Mouse (Mus musculus) embryonic facial prominence, embryonic 11.5 days (tissue): Measurements from ENCODE around the gene Urgcp. TPM values are rescaled to one million over a fixed set of nuclear protein-coding genes. Genes with fewer than 3 reads are reported as not detected.
A peak's percentile ranks its signal among the peaks of the same experiment; 100 is the strongest.

ENCODE experiments used
- ATAC-seq: fragments of 200-750 bp; cut with Nextera tagmentation; replicated peaks from 2 replicates; pipeline ENCODE4 v1.8.0; 2017; ENCODE audit warnings: low read depth; ENCODE audit not compliant: insufficient number of reproducible peaks, low FRiP score, low TSS enrichment
- DNase-seq: peaks from one replicate; pipeline ENCODE4 v3.0.0-alpha.2; 2015; ENCODE audit warnings: low spot score
- H3K27ac ChIP-seq: fragments of 300-500 bp; sonication (generic); replicated peaks from 2 replicates; pipeline ENCODE4 v1.5.1; 2014; ENCODE audit warnings: mild to moderate bottlenecking, low read depth, low read length, control low read depth
- H3K27me3 ChIP-seq: fragments of 300-500 bp; sonication (generic); 2 replicates; pipeline ENCODE4 v1.6.1; 2014; ENCODE audit warnings: mild to moderate bottlenecking, low read length, moderate library complexity, mixed read lengths; ENCODE audit not compliant: control insufficient read depth, insufficient read depth
- H3K36me3 ChIP-seq: fragments of 300-500 bp; sonication (generic); replicated peaks from 2 replicates; pipeline ENCODE4 v1.6.1; 2014; ENCODE audit warnings: low read depth, mild to moderate bottlenecking, low read length, moderate library complexity, mixed read lengths; ENCODE audit not compliant: control insufficient read depth, insufficient read depth
- H3K4me1 ChIP-seq: fragments of 300-500 bp; sonication (generic); 2 replicates; pipeline ENCODE4 v1.6.1; 2014; ENCODE audit warnings: low read length, mixed read lengths; ENCODE audit not compliant: control insufficient read depth, insufficient read depth
- H3K4me2 ChIP-seq: fragments of 300-500 bp; sonication (generic); 2 replicates; pipeline ENCODE4 v1.6.1; 2014; ENCODE audit warnings: low read depth, mild to moderate bottlenecking, control low read depth, low read length, moderate library complexity
- H3K4me3 ChIP-seq: fragments of 300-500 bp; sonication (generic); 2 replicates; pipeline ENCODE4 v1.5.1; 2014; ENCODE audit warnings: low read depth, low read length, control low read depth
- H3K9ac ChIP-seq: fragments of 300-500 bp; sonication (generic); replicated peaks from 2 replicates; pipeline ENCODE4 v1.6.1; 2014; ENCODE audit warnings: mild to moderate bottlenecking, control low read depth, low read length
- H3K9me3 ChIP-seq: fragments of 300-500 bp; sonication (generic); replicated peaks from 2 replicates; pipeline ENCODE4 v1.6.1; 2016; ENCODE audit warnings: mild to moderate bottlenecking, low read length, inconsistent platforms, mixed read lengths; ENCODE audit not compliant: control insufficient read depth
- WGBS: fragments of 180-500 bp; shearing (Covaris S2); extraction: QIAGEN DNeasy Blood & Tissue Kit; methylation state at CpG from one replicate; pipeline ENCODE4 v1.1.7; 2014; 5-methylcytosine and 5-hydroxymethylcytosine counted together
- polyA plus RNA-seq: library from polyadenylated mRNA; unstranded; fragments of >200 nt; fragmentation: Nextera tagmentation; extraction: Ambion mirVana; gene quantifications from 2 replicates; pipeline ENCODE4 v1.2.1, GENCODE M21; 2014

Urgcp gene
- polyA plus RNA-seq, 1 experiment from 2014 or later: 9.4 TPM

DNA sequence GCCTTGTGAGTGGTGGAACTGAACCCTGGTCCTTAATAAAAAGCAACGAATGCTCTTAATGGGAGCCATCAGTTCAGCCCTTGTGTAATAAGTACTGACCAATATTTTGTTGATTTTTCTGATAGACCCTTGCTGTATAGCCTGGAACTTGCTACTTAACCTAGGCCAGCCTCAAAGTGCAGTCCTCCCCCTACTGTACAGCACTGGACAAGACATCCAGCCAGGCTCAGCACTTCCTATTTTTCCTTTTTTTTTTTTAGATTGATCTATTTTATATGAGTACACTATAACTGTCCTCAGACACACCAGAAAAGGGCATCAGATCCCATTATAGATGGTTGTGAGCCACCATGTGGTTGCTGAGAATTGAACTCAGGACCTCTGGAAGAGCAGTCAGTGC is 58.8 kb downstream of the Urgcp start:
- no peak for ATAC-seq
- no peak overlapping the region for H3K4me3 ChIP-seq
- no peaks in the 10 kb centered on the region for H3K9me3 ChIP-seq
- DNase-seq: no peak
- no peak overlapping the region for H3K9ac ChIP-seq
- no peak overlapping the region for H3K27ac ChIP-seq
- no peaks in the 10 kb centered on the region; the same call in none of the 2 replicates for H3K36me3 ChIP-seq
- 93% methylated on average over 1 of the region's 1 CpGs for WGBS
- H3K4me2 ChIP-seq: no peak overlapping the region
- no peaks in the 10 kb centered on the region for H3K4me1 ChIP-seq
- H3K27me3 ChIP-seq: no peaks in the 10 kb centered on the region

DNA sequence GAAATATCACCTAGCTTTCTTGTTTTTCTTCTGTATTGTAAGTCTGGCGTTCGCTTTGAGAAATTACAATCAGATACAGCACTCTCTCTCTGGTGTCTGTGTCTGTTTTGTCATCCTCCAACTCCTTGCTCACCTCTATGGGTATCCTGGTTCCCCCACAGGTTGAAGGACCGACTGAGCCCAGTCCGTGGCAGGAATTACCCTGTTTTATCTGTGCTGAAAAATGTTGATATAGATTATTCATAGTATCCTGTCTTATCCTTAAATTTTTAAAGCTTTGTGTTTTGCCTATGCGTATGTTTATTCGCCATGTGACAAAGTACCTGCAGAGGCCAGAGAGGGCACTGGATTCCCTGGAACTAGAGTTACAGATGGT is 59.2 kb downstream of the Urgcp start:
- DNase-seq: no peak
- Histone ChIP-seq H3K27me3 (no peaks in the 10 kb centered on the region), H3K4me2 (no peak overlapping the region), H3K36me3 (no peaks in the 10 kb centered on the region; the same call in none of the 2 replicates), H3K4me3 (no peak overlapping the region), H3K27ac (no peak overlapping the region), H3K4me1 (no peaks in the 10 kb centered on the region), H3K9ac (no peak overlapping the region), H3K9me3 (no peaks in the 10 kb centered on the region)
- 90% methylated on average over 6 of the region's 6 CpGs for WGBS
- no peak for ATAC-seq

DNA sequence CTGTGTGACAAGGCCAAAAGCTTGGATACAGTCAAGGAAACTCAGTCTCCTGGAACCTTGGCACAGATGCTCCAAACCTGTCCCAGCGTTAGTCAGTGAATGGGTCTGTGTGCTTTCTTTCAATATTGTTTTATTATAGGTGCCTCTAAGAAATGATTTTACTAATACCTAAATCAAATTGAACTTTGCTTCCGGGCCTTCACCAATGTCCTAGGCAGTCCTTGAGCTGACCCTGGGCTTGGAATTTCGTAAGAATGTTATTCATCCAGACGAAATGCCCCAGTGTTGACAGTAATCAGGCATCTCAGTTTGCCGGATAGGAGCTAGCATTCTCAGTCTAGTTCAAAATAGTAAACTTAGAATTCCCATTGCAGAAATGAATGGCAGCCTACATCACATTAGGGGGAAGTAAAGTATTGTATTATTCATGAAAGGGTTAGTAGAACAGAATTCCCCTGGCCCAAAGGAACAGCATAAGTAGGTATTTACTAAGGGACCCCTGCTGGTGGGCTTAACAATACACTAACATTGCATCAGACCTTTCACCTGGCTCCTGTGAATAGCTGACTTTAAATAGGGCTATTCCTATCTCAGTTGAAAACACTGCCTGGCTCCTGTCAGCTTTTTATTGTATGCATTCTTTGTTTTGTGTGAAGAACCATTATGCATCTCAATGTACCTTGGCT is 59.8 kb downstream of the Urgcp start:
- Histone ChIP-seq H3K27ac (no peak overlapping the region), H3K9me3 (no peaks in the 10 kb centered on the region), H3K4me1 (no peaks in the 10 kb centered on the region), H3K27me3 (no peaks in the 10 kb centered on the region), H3K4me3 (no peak overlapping the region), H3K9ac (no peak overlapping the region), H3K36me3 (no peaks in the 10 kb centered on the region; the same call in none of the 2 replicates), H3K4me2 (no peak overlapping the region)
- ATAC-seq (no peak), DNase-seq (no peak)
- 85% methylated on average over 5 of the region's 5 CpGs for WGBS

DNA sequence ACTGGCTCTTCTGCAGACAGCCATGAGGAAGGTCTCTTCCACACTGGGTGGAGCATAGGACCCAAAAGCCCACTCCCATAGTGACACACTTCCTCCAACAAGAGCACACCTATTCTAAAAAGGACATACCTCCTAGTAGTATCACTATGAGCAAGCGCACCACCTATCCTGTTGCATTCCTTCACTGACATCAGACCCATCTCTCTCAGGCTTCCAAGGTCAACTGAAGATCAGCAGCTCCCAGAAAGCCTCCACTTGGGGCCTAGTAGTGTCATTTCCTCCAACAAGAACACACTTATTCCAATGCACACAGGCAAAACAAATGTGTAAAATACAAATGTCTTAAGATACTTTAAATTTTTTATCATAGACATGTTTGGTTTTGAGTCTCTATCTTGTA is 60.4 kb downstream of the Urgcp start:
- Histone ChIP-seq H3K4me2 (no peak overlapping the region), H3K4me1 (no peaks in the 10 kb centered on the region), H3K4me3 (no peak overlapping the region), H3K27ac (no peak overlapping the region), H3K9ac (no peak overlapping the region), H3K9me3 (no peaks in the 10 kb centered on the region), H3K27me3 (no peaks in the 10 kb centered on the region), H3K36me3 (no peaks in the 10 kb centered on the region; the same call in none of the 2 replicates)
- no peak for ATAC-seq
- WGBS: 96% methylated on average over 1 of the region's 1 CpGs
- no peak for DNase-seq

DNA sequence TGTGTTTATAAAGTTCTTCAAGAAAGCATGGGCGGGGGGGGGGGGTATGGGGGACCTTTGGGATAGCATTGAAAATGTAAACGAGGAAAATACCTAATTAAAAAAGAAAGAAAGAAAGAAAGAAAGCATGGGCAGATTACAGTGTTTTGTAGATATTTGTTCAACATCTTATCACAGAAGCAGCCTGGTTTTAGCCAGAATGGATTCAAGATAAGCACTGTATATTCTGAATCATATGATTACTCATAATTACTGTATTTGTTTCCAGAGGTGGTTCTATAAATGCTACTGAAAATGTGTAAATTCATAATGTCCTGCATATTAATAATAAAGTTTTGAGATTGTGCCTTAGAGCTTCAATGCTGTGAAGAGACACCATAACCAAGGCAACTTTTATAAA is 60.9 kb downstream of the Urgcp start:
- H3K27ac ChIP-seq: no peak overlapping the region
- H3K9ac ChIP-seq: no peak overlapping the region
- WGBS: 87% methylated on average over 2 of the region's 2 CpGs
- H3K9me3 ChIP-seq: no peaks in the 10 kb centered on the region
- ATAC-seq (no peak), DNase-seq (no peak)
- no peak overlapping the region for H3K4me3 ChIP-seq
- no peak overlapping the region for H3K4me2 ChIP-seq
- no peaks in the 10 kb centered on the region for H3K27me3 ChIP-seq
- no peaks in the 10 kb centered on the region; the same call in none of the 2 replicates for H3K36me3 ChIP-seq
- H3K4me1 ChIP-seq: no peaks in the 10 kb centered on the region

DNA sequence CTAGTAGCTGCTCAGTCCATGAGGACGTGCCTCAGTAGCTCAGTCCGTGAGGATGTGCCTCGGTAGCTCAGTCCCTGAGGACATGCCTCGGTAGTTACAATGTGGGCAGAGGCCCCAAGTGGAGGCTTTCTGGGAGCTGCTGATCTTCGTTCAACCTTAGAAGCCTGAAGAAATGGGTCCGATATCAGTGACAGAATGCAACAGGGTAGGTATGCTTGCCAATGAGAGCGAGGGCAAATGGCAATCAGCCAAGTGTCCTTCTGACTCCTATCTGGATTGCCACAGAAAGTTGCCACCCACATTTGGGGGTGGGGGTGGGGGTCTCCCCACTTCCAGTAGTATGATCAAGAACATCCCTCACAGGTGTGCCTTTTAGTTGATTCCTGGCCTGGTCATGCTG is 61.4 kb downstream of the Urgcp start:
- H3K27me3 ChIP-seq: no peaks in the 10 kb centered on the region
- H3K4me2 ChIP-seq: no peak overlapping the region
- 93% methylated on average over 7 of the region's 7 CpGs for WGBS
- H3K9me3 ChIP-seq: no peaks in the 10 kb centered on the region
- no peak for ATAC-seq
- no peak overlapping the region for H3K9ac ChIP-seq
- DNase-seq: no peak
- H3K4me3 ChIP-seq: no peak overlapping the region
- H3K36me3 ChIP-seq: no peaks in the 10 kb centered on the region; the same call in none of the 2 replicates
- H3K27ac ChIP-seq: no peak overlapping the region
- H3K4me1 ChIP-seq: no peaks in the 10 kb centered on the region

DNA sequence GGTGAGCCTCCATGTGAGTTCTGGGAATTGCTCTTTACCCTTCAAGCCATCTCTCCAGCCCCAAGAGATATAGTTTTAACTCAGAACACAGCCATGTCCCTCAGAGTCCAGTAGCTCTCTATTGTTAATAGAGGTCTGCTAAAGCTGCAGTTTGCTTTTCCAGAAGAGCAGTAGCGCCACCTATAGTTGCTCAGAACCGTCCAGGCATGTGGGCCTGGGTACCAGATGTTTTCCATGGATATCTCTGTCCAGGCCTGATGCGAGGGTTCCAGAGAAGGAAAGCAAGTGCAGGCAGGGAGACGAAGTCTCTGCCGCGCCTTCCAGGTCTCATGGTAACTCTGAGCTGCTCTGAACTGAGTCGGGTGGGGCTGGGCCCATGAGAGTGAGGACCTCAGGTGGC is 70.4 kb downstream of the Urgcp start:
- Histone ChIP-seq H3K9ac (no peak overlapping the region), H3K27ac (no peak overlapping the region), H3K4me3 (no peak overlapping the region), H3K4me2 (no peak overlapping the region), H3K36me3 (no peaks in the 10 kb centered on the region), H3K9me3 (no peaks in the 10 kb centered on the region), H3K27me3 (no peaks in the 10 kb centered on the region), H3K4me1 (no peaks in the 10 kb centered on the region)
- ATAC-seq (no peak), DNase-seq (peak; percentile 79)
- WGBS: 32% methylated on average over 7 of the region's 7 CpGs

DNA sequence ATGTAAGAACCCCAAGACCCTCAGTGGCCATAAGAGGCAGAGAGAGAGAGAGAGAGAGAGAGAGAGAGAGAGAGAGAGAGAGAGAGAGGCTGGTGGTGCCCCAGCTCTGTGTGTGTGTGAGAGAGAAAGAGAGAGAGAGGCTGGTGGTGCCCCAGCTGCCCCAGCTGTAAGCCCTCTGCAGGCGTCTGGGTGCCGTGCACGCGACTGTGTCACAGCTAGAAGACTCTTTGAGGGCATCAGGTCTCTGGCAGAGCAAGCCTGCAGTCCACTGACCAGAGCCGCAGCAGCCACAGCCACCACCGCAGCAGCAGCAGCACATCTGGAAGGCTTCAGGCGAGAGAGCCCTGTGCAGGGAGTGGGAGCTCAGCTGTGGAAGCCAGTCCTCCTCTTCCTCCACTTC is 77.9 kb downstream of the Urgcp start:
- Histone ChIP-seq H3K4me1 (no peaks in the 10 kb centered on the region), H3K4me3 (no peak overlapping the region), H3K4me2 (no peak overlapping the region), H3K9ac (no peak overlapping the region), H3K36me3 (no peaks in the 10 kb centered on the region), H3K27ac (no peak overlapping the region), H3K27me3 (no peaks in the 10 kb centered on the region), H3K9me3 (no peaks in the 10 kb centered on the region)
- DNase-seq (no peak), ATAC-seq (no peak)
- 32% methylated on average over 7 of the region's 7 CpGs for WGBS
